Mouse (Mus musculus): ENCODE data around the gene Sox8. TPM values are rescaled to one million over a fixed set of nuclear protein-coding genes. Genes with fewer than 3 reads are reported as not detected.
A peak's percentile ranks its signal among the peaks of the same experiment; 100 is the strongest.

Gene Sox8
- polyA plus RNA-seq, 1 experiment from 2014 or later, result 12.1 TPM

- Histone ChIP-seq H3K27ac (no peak overlapping the region), H3K27me3 (ENCODE audit: poor library complexity, severe bottlenecking) (no peaks in the 10 kb centered on the region), H3K36me3 (replicated peaks) (peaks cover 37% of the 10 kb centered on the region), H3K4me1 (peaks cover 43% of the 10 kb centered on the region), H3K4me3 (no peak overlapping the region), H3K9me3 (peaks cover 6% of the 10 kb centered on the region)
- no peak for DNase-seq (ENCODE audit: extremely low spot score, low spot score)
- 92% methylated on average over 5 of the region's 5 CpGs for WGBS
These were observed 25.0 kb upstream of the Sox8 start for GRCm38 (mm10) chr17:25595495-25595894.

GRCm38 (mm10) chr17:25593411-25594261, 23.1 kb upstream of the Sox8 start:
- H3K36me3 ChIP-seq (replicated peaks), result peaks cover 53% of the 10 kb centered on the region
- DNase-seq (ENCODE audit: extremely low spot score, low spot score), result peak; percentile 44
- H3K4me1 ChIP-seq, result peaks cover 41% of the 10 kb centered on the region
- WGBS, result 55% methylated on average over 22 of the region's 22 CpGs
- no peak overlapping the region; the same call in 1 of the 2 replicates for H3K4me3 ChIP-seq
- H3K27ac ChIP-seq, result peak overlapping the region; percentile 69
- H3K27me3 ChIP-seq (ENCODE audit: poor library complexity, severe bottlenecking), result no peaks in the 10 kb centered on the region
- H3K9me3 ChIP-seq, result peaks cover 9% of the 10 kb centered on the region

- 92% methylated on average over 6 of the region's 6 CpGs for WGBS
- Histone ChIP-seq H3K4me3 (no peak overlapping the region), H3K27me3 (ENCODE audit: poor library complexity, severe bottlenecking) (no peaks in the 10 kb centered on the region), H3K4me1 (peaks cover 34% of the 10 kb centered on the region), H3K36me3 (replicated peaks) (peaks cover 61% of the 10 kb centered on the region), H3K27ac (peak overlapping the region; percentile 69), H3K9me3 (peaks cover 9% of the 10 kb centered on the region)
- no peak for DNase-seq (ENCODE audit: extremely low spot score, low spot score)
These were observed 21.9 kb upstream of the Sox8 start for GRCm38 (mm10) chr17:25592336-25592735.

GRCm38 (mm10) chr17:25590985-25591384, 20.5 kb upstream of the Sox8 start:
- WGBS, result 85% methylated on average over 4 of the region's 4 CpGs
- DNase-seq (ENCODE audit: extremely low spot score, low spot score), result no peak

GRCm38 (mm10) chr17:25590068-25590467, 19.6 kb upstream of the Sox8 start:
- no peak overlapping the region for H3K27ac ChIP-seq
- peaks cover 28% of the 10 kb centered on the region for H3K4me1 ChIP-seq
- H3K9me3 ChIP-seq, result peaks cover 9% of the 10 kb centered on the region
- no peaks in the 10 kb centered on the region for H3K27me3 ChIP-seq (ENCODE audit: poor library complexity, severe bottlenecking)
- DNase-seq (ENCODE audit: extremely low spot score, low spot score), result no peak
- no peak overlapping the region for H3K4me3 ChIP-seq
- WGBS, result 92% methylated on average over 6 of the region's 6 CpGs
- peaks cover 74% of the 10 kb centered on the region for H3K36me3 ChIP-seq (replicated peaks)

More at GRCm38 (mm10) chr17:25590985-25591384, 20.5 kb upstream of the Sox8 start:
- Histone ChIP-seq H3K36me3 (replicated peaks) (peaks cover 65% of the 10 kb centered on the region), H3K4me3 (no peak overlapping the region), H3K9me3 (peaks cover 9% of the 10 kb centered on the region), H3K4me1 (peaks cover 33% of the 10 kb centered on the region), H3K27ac (no peak overlapping the region), H3K27me3 (ENCODE audit: poor library complexity, severe bottlenecking) (no peaks in the 10 kb centered on the region)

GRCm38 (mm10) chr17:25584646-25585045, 14.2 kb upstream of the Sox8 start:
- Histone ChIP-seq H3K27ac (no peak overlapping the region), H3K36me3 (replicated peaks) (peaks cover 58% of the 10 kb centered on the region), H3K27me3 (ENCODE audit: poor library complexity, severe bottlenecking) (no peaks in the 10 kb centered on the region), H3K4me1 (peaks cover 31% of the 10 kb centered on the region), H3K9me3 (no peaks in the 10 kb centered on the region), H3K4me3 (no peak overlapping the region)
- WGBS, result 93% methylated on average over 9 of the region's 9 CpGs
- DNase-seq (ENCODE audit: extremely low spot score, low spot score), result no peak

GRCm38 (mm10) chr17:25583858-25584257, 13.4 kb upstream of the Sox8 start:
- DNase-seq (ENCODE audit: extremely low spot score, low spot score), result no peak
- H3K36me3 ChIP-seq (replicated peaks), result peaks cover 50% of the 10 kb centered on the region
- 90% methylated on average over 8 of the region's 8 CpGs for WGBS
- H3K27me3 ChIP-seq (ENCODE audit: poor library complexity, severe bottlenecking), result no peaks in the 10 kb centered on the region
- H3K9me3 ChIP-seq, result no peaks in the 10 kb centered on the region
- H3K4me1 ChIP-seq, result peaks cover 35% of the 10 kb centered on the region
- no peak overlapping the region for H3K27ac ChIP-seq
- no peak overlapping the region for H3K4me3 ChIP-seq

GRCm38 (mm10) chr17:25583099-25583498, 12.6 kb upstream of the Sox8 start:
- no peak overlapping the region for H3K4me3 ChIP-seq
- H3K36me3 ChIP-seq (replicated peaks), result peaks cover 43% of the 10 kb centered on the region
- 79% methylated on average over 4 of the region's 4 CpGs for WGBS
- DNase-seq (ENCODE audit: extremely low spot score, low spot score), result no peak
- no peaks in the 10 kb centered on the region for H3K9me3 ChIP-seq
- no peaks in the 10 kb centered on the region for H3K27me3 ChIP-seq (ENCODE audit: poor library complexity, severe bottlenecking)
- no peak overlapping the region for H3K27ac ChIP-seq
- H3K4me1 ChIP-seq, result peaks cover 43% of the 10 kb centered on the region

- WGBS, result 86% methylated on average over 8 of the region's 8 CpGs
- no peak for DNase-seq (ENCODE audit: extremely low spot score, low spot score)
- Histone ChIP-seq H3K36me3 (replicated peaks) (peaks cover 33% of the 10 kb centered on the region), H3K9me3 (no peaks in the 10 kb centered on the region), H3K27ac (no peak overlapping the region), H3K27me3 (ENCODE audit: poor library complexity, severe bottlenecking) (peaks cover 8% of the 10 kb centered on the region), H3K4me3 (no peak overlapping the region), H3K4me1 (peaks cover 50% of the 10 kb centered on the region)
These were observed 11.6 kb upstream of the Sox8 start for GRCm38 (mm10) chr17:25582076-25582475.

- DNase-seq (ENCODE audit: extremely low spot score, low spot score), result no peak
- peaks cover 8% of the 10 kb centered on the region for H3K36me3 ChIP-seq (replicated peaks)
- WGBS, result 7% methylated on average over 21 of the region's 21 CpGs
- H3K9me3 ChIP-seq, result no peaks in the 10 kb centered on the region
- H3K27ac ChIP-seq, result peak overlapping the region; percentile 93
- H3K4me3 ChIP-seq, result peak overlapping the region; percentile 79
- H3K27me3 ChIP-seq (ENCODE audit: poor library complexity, severe bottlenecking), result peaks cover 24% of the 10 kb centered on the region
- peaks cover 52% of the 10 kb centered on the region for H3K4me1 ChIP-seq
These were observed 9.0 kb upstream of the Sox8 start for GRCm38 (mm10) chr17:25579332-25580047.

GRCm38 (mm10) chr17:25578920-25579319, 8.4 kb upstream of the Sox8 start, which contains the start of gene Lmf1:
Lmf1 (plus strand) TSS chr17:25579085.
- Histone ChIP-seq H3K4me3 (peak within 1 kb of the TSS; percentile 79), H3K9me3 (no peaks in the 10 kb centered on the region), H3K4me1 (peaks cover 52% of the 10 kb centered on the region), H3K36me3 (replicated peaks) (0 out of 2 replicates have a peak, but pooled peaks cover 5% of the 10 kb centered on the region), H3K27me3 (ENCODE audit: poor library complexity, severe bottlenecking) (peaks cover 30% of the 10 kb centered on the region), H3K27ac (peak within 1 kb of the TSS; percentile 93)
- under 1% methylated on average over 31 of the region's 31 CpGs for WGBS
- DNase-seq (ENCODE audit: extremely low spot score, low spot score), result peak; percentile 96

GRCm38 (mm10) chr17:25577702-25578101, 7.2 kb upstream of the Sox8 start:
- 59% methylated on average over 2 of the region's 2 CpGs for WGBS
- H3K27me3 ChIP-seq (ENCODE audit: poor library complexity, severe bottlenecking), result peaks cover 42% of the 10 kb centered on the region
- H3K9me3 ChIP-seq, result no peaks in the 10 kb centered on the region
- H3K4me3 ChIP-seq, result no peak overlapping the region; the same call in 1 of the 2 replicates
- DNase-seq (ENCODE audit: extremely low spot score, low spot score), result no peak
- H3K36me3 ChIP-seq (replicated peaks), result 0 out of 2 replicates have a peak, but pooled peaks cover 5% of the 10 kb centered on the region
- peaks cover 44% of the 10 kb centered on the region for H3K4me1 ChIP-seq
- H3K27ac ChIP-seq, result no peak overlapping the region

GRCm38 (mm10) chr17:25577263-25577662, 6.8 kb upstream of the Sox8 start:
- no peak overlapping the region; the same call in 1 of the 2 replicates for H3K4me3 ChIP-seq
- H3K9me3 ChIP-seq, result no peaks in the 10 kb centered on the region
- no peak for DNase-seq (ENCODE audit: extremely low spot score, low spot score)
- H3K36me3 ChIP-seq (replicated peaks), result 0 out of 2 replicates have a peak, but pooled peaks cover 5% of the 10 kb centered on the region
- H3K27ac ChIP-seq, result no peak overlapping the region
- 40% methylated on average over 6 of the region's 6 CpGs for WGBS
- H3K27me3 ChIP-seq (ENCODE audit: poor library complexity, severe bottlenecking), result peaks cover 46% of the 10 kb centered on the region
- peaks cover 43% of the 10 kb centered on the region for H3K4me1 ChIP-seq

Data from forebrain, embryonic 10.5 days (tissue).